ENCODE assay signal across 8 mouse cellular contexts in genomic region chr3:65871188-65871603, GRCm38 (mm10).
DNase-seq lines count a peak whose midpoint lies in the region; ATAC-seq lines count a peak whose summit lies in the region.

No protein-coding gene starts in this region.

- DNase-seq in ZHBTc4 (ENCODE audit: low read depth, low spot score), result peak; percentile 62
- DNase-seq in cerebellum, adult 9-10 months, result peak; percentile 55
- peak; percentile 71 for DNase-seq in forelimb bud, embryonic 11.5 days (ENCODE audit: low read depth, low spot score)
- peak; percentile 80 for DNase-seq in heart, postnatal 4 days
- peak; percentile 7 to 15 for DNase-seq in layer of hippocampus, adult 8-10 months (ENCODE audit: low spot score in 2 of 2)
- peak; percentile 55 for DNase-seq in lung, postnatal 25 days (ENCODE audit: low spot score)
- DNase-seq in right cerebral cortex, postnatal 10 days (ENCODE audit: low spot score in 2 of 2), result peak; percentile 45 to 49

- no peak for ATAC-seq in granulocyte monocyte progenitor cell, adult 5-6 weeks (replicated peaks; ENCODE audit: poor library complexity, severe bottlenecking)

Comparison
In these comparisons a context has a peak if more than half of its experiments do, and no peak if none do; other contexts are left out.
1. DNase-seq: peak in every context shown above with its lines; median percentile 80 in heart, postnatal 4 days; 71 in forelimb bud, embryonic 11.5 days; 62 in ZHBTc4; 55 in cerebellum, adult 9-10 months; 55 in lung, postnatal 25 days; 47 in right cerebral cortex, postnatal 10 days; 11 in layer of hippocampus, adult 8-10 months.